Mouse (Mus musculus) forelimb bud, embryonic 11.5 days (tissue): ENCODE measurements around the gene Ttc24.

Experiments used
- DNase-seq: peaks from one replicate; pipeline ENCODE4 v3.0.0-alpha.2; 2012; ENCODE audit warnings: low read depth, low spot score

Ttc24 gene

GRCm38 (mm10) chr3:88022322-88023191, 55.5 kb downstream of the Ttc24 start:
- DNase-seq = peak; percentile 72
